8 mouse cellular contexts compared by ENCODE assay signal in the genomic region with DNA sequence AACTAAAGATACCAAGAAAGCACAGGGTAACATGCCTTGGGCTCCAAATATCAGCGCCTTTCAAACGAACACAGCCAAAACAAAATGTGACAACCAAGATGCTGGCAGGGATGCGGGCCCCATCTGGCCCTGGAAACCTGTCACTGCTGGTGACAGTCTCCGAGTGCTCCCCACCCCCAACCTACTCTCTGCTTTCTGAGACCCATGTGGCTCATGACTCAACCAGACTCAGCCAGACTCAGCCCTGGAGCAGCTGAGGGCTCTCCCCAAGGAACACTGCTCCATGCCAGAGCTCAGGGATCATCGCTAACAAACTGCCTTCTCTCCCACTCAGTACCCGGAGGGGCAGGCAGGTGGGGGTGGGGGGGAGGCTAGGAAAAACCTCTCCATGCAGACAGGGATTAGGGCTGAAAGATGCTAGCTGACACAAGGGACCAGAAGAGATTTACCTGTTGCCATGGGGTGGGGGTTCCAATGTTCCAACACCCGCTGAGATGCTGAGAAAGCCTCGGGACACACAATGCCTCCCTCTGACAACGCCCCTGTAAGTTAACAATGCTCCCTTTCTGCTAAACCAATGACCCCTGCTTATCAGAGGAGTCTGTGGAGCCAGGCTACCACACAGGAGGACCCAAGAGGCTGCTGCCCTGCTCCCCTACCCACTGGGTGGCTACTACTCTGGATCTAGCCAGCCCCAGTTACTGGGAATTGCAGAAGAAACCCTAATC.
DNase-seq lines count a peak whose midpoint lies in the region; ATAC-seq lines count a peak whose summit lies in the region.

No protein-coding gene starts in this region.

- peak; percentile 49 for DNase-seq in adrenal gland, adult 2 months
- no peak for DNase-seq in adrenal gland, adult 18-20 months (ENCODE audit: low spot score in 2 of 2)
- peak; percentile 97 for DNase-seq in brain, adult 2 months (ENCODE audit: low read depth, low spot score)
- DNase-seq in left cerebral cortex, adult 18-20 months (ENCODE audit: low spot score in 2 of 2): peak; percentile 53 to 71
- DNase-seq in right cerebral cortex, postnatal 14 days: peak; percentile 56
- no peak for DNase-seq in testis, postnatal 14 days (ENCODE audit: low spot score)
- no peak for DNase-seq in spleen, adult 18-20 months

- H3K27me3 ChIP-seq in forebrain, embryonic 16.5 days (replicated peaks; ENCODE audit: control insufficient read depth, insufficient read depth, low read length): no peaks in the 10 kb centered on the region

- peaks cover 39% of the 10 kb centered on the region for H3K4me1 ChIP-seq in forebrain, embryonic 16.5 days (replicated peaks; ENCODE audit: control insufficient read depth, insufficient read depth, low read length)

- 16% methylated on average over 9 of the region's 9 CpGs for WGBS in forebrain, embryonic 16.5 days

- no peaks in the 10 kb centered on the region for H3K9me3 ChIP-seq in forebrain, embryonic 16.5 days (ENCODE audit: control insufficient read depth, low read length)

- ATAC-seq in forebrain, embryonic 16.5 days: peak; percentile 95

- no peak overlapping the region for H3K4me2 ChIP-seq in forebrain, embryonic 16.5 days (ENCODE audit: low read length)

- H3K9ac ChIP-seq in forebrain, embryonic 16.5 days (replicated peaks; ENCODE audit: low read depth, low read length): no peak overlapping the region; the same call in 1 of the 2 replicates

- peak overlapping the region; percentile 92 for H3K27ac ChIP-seq in forebrain, embryonic 16.5 days (ENCODE audit: low read length)

- no peaks in the 10 kb centered on the region for H3K36me3 ChIP-seq in forebrain, embryonic 16.5 days (ENCODE audit: control insufficient read depth, insufficient read depth)

- H3K4me3 ChIP-seq in forebrain, embryonic 16.5 days (replicated peaks; ENCODE audit: low read length): no peak overlapping the region

Comparison
In these comparisons a context has a peak if more than half of its experiments do, and no peak if none do; other contexts are left out.
1. DNase-seq: peak in adrenal gland, adult 2 months (single experiment), brain, adult 2 months (single experiment), left cerebral cortex, adult 18-20 months (2 of 2) and right cerebral cortex, postnatal 14 days (single experiment); none in adrenal gland, adult 18-20 months (0 of 2), testis, postnatal 14 days (single experiment) and spleen, adult 18-20 months (0 of 2).